Mouse (Mus musculus): ENCODE data around the gene Senp3.
"Not testable (repeated sequence)": the region's sequence is repeated elsewhere in the genome, so short reads cannot be mapped to it uniquely, and the experiment has no call there.

The Senp3 gene

DNA sequence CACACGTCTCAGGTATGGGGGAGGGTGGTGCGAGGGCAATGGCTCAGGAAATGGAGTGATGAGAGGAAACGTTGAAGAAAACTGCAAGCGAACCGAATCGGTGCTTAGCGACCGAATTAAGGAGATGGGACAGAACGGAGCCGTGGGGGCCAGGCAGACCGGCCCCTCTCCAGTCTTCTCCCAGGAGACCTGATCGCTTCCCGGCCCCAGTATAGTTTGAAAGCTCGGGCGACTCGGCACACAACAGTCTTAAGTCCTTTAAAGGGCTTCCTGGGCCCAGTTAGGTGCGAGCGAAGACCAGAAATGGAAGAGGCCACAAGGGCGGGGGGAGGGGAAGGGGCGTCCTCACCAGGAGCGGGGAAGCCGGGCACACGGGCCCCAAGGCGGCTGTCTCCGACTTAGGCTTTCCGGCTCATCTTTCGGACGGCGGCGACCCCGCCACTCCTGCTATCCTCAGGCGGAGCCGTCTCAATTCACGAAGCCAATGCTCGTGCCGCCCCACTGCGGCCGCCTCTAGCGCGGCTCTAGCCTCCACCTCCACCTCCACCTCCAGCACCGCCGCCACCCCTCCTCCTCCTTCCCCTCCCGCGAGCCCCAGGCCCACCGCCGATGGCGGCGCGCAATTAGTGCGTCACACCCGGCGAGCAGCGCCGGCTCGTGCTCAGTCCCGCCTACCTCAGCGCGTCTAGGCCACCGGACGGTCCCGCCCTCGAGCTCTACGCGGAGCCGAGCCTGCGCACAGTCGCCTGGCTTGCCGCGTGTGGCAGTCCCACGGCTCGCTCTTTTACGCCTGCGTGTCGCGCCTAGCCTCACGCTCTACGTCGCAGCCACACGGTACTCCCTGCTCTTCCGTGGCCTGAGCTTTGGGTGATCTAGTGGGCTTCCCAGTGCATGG is at the start of gene Senp3:
Gene Senp3, minus strand, starts transcription at position 771 of the 895 bp plus-strand sequence.
- peak; percentile 97 to 98 for DNase-seq

DNA sequence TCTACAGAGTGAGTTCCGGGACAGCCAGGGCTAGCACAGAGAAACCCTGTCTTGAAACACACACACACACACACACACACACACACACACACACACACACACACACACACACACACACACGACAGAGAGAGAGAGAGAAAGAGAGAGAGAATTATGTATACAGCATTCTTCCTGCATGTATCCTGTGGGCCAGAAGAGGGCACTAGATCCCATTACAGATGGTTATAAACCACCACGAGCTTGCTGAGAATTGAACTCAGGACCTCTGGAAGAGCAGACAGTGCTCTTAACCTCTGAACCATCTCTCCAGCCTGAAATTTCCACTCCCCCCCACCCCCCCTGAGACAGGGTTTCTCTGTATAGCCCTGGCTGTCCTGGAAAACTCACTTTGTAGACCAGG is 49.5 kb upstream of the Senp3 start:
- DNase-seq, result not testable (repeated sequence)

DNA sequence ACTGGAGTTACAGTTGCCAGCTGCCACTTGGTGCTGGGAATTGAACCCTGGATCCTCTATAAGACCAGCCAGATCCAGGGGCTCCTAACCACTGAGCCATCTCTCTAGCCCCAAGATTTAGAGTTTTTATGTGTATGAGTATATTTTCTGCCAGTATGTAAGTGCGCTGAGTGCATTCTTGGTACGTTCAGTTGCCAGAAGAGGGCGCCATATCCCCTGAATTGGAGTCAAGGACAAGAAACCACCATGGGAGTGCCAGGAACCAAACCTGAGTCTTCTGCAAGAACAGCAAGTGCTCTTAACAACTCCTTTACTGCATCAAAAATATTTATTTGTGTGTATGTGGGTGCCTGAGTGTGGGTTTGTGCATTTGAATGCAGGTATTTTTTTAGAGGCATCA is 47.2 kb upstream of the Senp3 start:
- peak; percentile 56 to 63 for DNase-seq

DNA sequence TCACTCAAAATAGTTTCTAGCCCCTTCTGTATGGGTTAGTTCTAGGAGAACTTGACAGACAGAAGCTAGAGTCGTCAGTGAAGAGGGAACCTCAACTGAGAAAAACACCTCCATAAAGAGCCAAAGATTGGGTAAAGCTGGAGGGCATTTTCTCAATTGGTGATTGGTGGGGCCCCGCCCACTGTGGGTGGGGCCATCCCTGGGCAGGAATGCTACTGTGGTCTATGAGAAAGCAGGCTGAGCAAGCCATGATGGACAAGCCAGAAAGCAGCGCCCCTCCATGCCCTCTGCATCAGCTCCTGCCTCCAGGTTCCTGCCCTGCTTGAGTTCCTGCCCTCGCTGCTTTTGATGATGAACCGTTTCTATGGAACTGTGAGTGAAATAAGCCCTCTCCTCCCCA is 44.1 kb upstream of the Senp3 start:
- DNase-seq, result no peak

GRCm38 (mm10) chr11:69723074-69723473 is 41.2 kb upstream of the Senp3 start:
- DNase-seq, result no peak

- no peak for DNase-seq
Measured at GRCm38 (mm10) chr11:69720852-69721251, 39.0 kb upstream of the Senp3 start.

- no peak for DNase-seq
Measured at GRCm38 (mm10) chr11:69719423-69719822, 37.5 kb upstream of the Senp3 start.

GRCm38 (mm10) chr11:69718661-69719060 is 36.8 kb upstream of the Senp3 start:
- DNase-seq, result no peak

- DNase-seq, result no peak
Measured at GRCm38 (mm10) chr11:69716953-69717352, 35.1 kb upstream of the Senp3 start.

GRCm38 (mm10) chr11:69715929-69716328 is 34.0 kb upstream of the Senp3 start:
- no peak for DNase-seq

DNA sequence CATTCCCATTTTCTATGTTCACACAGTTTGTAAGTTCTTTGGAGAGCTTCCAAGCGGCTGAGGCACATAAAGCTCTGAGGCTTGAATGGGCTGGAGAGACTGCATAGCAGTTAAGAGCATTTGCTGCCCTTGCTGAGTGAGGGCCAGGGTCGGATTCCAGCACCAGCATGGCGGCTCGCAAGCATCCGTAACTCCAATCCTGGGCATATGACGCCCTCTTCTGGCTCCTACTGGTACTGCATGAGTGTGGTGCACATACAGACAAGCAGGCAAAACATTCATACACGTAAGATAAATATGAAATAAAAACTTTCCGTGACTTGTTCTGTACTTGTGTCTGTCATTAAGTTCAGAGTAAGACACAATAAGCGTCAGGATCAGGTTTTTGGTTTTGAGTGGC is 33.6 kb upstream of the Senp3 start:
- DNase-seq, result no peak

- DNase-seq, result no peak
Measured at GRCm38 (mm10) chr11:69714636-69715329, 32.9 kb upstream of the Senp3 start.

DNA sequence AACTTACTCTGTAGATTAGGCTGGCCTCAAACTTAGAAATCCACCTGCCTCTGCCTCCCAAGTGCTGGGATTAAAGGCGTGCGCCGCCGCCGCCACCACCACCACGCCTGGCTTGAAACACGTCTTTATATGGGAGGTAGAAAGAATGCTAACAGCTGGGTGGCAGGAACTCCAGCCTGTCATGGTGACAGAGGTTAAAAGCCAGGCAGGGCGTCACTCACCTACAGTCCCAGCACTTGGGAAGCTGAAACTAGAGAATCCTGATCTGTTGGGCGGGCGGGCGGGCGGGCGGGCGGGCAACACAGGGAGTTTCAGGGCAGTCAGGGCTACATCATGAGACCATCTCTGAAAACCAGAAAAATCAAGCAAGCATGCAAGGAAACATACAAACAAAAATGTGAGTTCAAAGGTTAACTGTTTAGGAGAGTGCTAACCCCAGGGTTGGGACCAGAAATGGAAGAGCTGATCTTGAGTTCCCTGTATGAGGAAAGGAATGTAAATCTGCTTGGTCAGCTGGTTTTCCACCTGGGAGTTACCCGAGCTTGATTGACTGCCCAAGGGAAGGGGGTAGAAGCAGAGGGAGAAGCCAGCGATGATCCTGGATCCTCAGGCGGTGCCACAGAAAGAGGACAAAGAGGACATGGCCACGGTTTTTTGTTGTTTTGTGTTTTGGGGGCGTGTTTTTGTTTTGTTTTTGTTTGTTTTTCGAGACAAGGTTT is 31.2 kb upstream of the Senp3 start:
- no peak for DNase-seq

DNA sequence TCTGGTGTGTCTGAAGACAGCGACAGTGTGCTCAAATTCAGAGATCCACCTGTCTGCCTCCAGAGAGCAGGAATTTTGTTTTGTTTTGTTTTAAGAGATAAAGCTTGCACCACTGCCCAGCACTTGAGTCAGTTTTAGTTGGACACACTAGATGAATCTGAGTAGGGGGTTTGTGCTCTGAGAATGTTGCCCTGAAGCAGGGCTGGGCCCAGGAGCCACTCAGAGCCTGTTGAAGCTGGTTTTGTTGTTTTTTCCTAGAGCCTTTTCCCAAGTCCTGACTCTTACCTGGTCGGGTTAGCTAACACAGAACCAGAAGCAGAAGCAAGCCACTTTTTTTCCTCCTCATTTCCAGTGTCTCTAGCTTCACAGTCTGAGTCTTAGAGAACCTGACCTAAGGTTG is 29.2 kb upstream of the Senp3 start:
- no peak for DNase-seq

DNA sequence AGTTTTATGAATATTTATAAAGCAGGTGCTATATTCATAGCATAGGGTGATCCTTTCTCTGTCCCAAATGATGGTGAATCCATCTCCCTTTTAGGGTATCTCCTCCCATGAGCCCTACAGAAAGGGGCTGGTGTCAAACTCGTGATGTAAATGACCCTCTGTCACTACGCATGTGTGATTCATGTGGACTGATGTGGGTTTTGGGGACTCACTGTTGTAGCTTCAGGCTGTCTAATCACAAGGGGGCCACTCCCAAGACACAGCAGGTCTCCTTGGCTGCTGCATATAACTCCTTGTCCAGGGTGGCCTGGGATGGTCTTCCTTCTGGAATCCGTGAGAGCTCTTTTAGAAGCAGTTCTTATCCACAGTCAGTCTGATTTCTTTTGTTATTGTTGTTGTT is 28.6 kb upstream of the Senp3 start:
- no peak for DNase-seq

DNA sequence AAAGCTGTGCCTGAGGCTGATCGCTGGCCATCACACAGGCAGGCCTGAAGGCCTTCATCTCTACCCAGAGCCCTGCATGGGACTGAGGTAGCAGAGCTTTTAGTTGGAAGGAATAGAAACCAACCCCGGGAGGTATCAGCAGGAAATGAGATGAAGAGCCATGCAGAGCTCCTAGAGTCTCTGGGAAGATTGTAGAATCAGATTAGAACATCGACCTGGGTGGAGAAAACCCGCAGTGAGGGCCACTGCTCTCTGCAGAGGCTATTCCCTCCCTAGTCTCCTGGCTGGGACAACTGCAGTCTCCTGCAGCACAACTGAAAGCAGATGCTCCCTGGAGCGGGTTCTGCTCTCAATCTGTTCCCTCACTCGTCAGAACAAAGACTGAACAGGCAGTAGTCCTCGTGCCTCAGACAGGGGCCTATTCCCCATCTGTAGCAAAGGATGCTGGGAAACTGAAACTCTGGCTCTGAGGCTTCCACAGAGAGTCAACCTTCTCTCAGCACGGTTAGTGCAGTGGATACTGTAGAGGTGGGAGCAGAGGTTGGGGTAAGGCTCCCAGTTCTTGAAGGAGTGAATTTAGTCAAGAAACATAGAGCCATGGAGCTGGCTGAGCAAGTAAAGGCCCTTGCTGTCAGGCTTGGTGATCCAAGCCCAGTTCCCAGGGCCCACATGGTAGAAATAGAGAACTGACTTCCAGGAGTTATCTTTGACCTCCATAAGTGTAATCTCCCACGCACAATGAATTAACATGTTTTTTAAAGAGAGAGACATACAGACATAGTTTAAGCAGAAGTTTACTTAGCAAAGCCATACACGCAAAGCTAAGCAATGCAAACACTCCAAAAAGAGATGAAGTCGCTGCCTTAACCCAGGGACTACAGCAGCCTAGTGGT is 27.9 kb upstream of the Senp3 start:
- peak in 1 of 2 experiments; percentile 27 for DNase-seq

- peak; percentile 37 to 38 for DNase-seq
Measured at GRCm38 (mm10) chr11:69708614-69709265, 26.9 kb upstream of the Senp3 start.

DNA sequence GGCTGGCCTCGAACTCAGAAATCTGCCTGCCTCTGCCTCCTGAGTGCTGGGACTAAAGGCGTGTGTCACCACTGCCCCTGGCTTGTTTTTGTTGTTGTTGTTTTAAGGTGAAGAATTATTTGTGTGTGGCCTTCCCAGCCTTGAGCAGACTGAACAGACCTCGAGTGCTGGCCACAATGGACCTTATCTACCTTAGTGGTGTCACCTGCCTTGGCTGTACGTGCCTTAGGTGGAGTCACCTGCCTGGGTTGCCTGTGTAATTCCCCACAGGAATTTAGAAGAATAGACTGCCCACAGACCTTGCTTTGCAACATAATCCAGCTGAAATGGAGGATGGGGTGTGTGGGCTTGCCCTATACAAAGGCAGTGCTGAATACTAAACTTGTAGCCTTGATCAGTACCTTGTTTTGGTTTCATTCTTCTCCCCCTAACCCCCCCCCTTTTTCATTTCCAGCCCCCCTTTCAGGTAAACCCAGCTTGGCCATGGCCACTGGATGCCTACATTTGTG is 26.0 kb upstream of the Senp3 start:
- no peak for DNase-seq

DNA sequence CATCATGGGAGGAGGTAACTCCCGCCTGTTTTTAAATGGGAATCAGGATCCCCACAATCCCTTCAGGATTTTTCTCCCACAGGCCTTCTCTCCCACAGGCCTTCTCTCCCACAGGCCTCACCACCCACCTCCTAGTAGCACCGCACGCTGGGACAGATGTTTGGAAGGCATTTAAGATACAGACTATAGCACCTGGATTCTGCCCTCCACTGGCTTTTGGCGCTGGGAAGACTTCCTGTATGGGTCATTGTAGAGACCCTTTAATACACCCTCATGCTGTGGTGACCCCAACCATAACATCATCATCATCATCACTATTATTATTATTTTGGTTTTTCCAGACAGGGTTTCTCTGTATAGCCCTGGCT is 25.6 kb upstream of the Senp3 start:
- DNase-seq, result no peak

GRCm38 (mm10) chr11:69706775-69707479 is 25.0 kb upstream of the Senp3 start:
- peak; percentile 96 to 97 for DNase-seq

DNA sequence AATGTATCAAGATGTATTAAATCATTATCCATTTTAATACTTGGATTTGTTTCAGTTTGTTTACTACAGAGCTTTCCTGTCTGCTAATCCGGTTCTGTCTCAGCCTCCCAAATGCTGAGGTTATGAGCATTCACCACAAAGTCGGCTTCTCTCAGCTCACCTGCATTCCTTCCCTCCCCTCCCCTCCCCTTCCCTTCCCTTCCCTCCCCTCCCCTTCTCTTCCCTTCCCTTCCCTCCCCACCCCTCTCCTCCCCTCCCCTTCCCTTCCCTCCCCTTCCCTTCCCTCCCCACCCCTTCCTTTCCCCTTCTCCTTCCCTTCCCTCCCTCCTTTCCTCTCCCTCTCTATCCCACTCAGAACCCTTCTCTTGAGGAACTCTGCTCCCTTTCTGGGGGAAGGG is 22.7 kb upstream of the Senp3 start:
- no peak for DNase-seq

Measured in cerebellum, adult 18-20 months (tissue).